11 mouse cellular contexts compared by ENCODE assay signal in the genomic region with DNA sequence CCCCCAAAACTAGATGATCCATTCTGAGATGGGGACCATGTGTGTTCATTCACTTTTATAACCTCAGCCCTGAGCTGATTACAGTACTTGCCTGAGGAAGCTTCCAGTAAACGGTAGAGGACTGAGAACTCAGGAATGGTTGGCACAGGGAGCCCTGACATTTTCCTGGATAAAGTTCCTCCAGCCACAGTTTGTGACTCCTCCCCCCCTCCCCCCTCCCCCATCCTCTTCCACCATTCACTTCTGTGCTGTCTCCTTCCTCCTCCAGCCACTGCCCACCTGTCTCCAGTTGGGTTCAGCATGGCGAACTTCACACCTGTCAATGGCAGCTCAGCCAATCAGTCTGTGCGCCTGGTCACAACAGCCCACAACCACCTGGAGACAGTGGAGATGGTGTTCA. TPM values are rescaled to one million over a fixed set of nuclear protein-coding genes. Genes with fewer than 3 reads are reported as not detected.
DNase-seq lines count a peak whose midpoint lies in the region; ATAC-seq lines count a peak whose summit lies in the region.
"Had no signal": no experiment of that assay in that cellular context is flagged by ENCODE, and none has a peak within 500 bp of the region (broad histone marks: within the 10 kb centered on the region; RNA-seq: fewer than 3 reads in every experiment).

Gene Chrm4 (plus strand): TSS at position 301 of the 400 bp plus-strand sequence.

- H3K27ac ChIP-seq in heart, embryonic 15.5 days, result no peak within 1 kb of the TSS
- no peak within 1 kb of the TSS for H3K27ac ChIP-seq in stomach, embryonic 16.5 days (ENCODE audit: low read length)
- H3K27ac ChIP-seq: macrophage had no signal

- no peak for ATAC-seq in heart, embryonic 15.5 days (replicated peaks; ENCODE audit: insufficient number of reproducible peaks, insufficient read depth, low FRiP score, low read depth)
- ATAC-seq in stomach, embryonic 16.5 days (ENCODE audit: insufficient read depth, low FRiP score), result no peak
- ATAC-seq: forebrain, embryonic 16.5 days had no signal

- H3K4me1 ChIP-seq in heart, embryonic 15.5 days (replicated peaks), result peaks cover 50% of the 10 kb centered on the region
- peaks cover 29% of the 10 kb centered on the region for H3K4me1 ChIP-seq in stomach, embryonic 16.5 days (ENCODE audit: control insufficient read depth, insufficient read depth, low read length)

- H3K9me3 ChIP-seq in heart, embryonic 15.5 days (replicated peaks), result no peaks in the 10 kb centered on the region
- H3K9me3 ChIP-seq in stomach, embryonic 16.5 days (replicated peaks; ENCODE audit: control insufficient read depth, low read length), result no peaks in the 10 kb centered on the region

- WGBS in heart, embryonic 15.5 days, result 73% methylated on average over 3 of the region's 3 CpGs
- 80% methylated on average over 3 of the region's 3 CpGs for WGBS in stomach, embryonic 16.5 days

- no peak within 1 kb of the TSS for H3K9ac ChIP-seq in heart, embryonic 15.5 days
- no peak within 1 kb of the TSS for H3K9ac ChIP-seq in stomach, embryonic 16.5 days (ENCODE audit: low read length)

- H3K4me3 ChIP-seq in heart, embryonic 15.5 days, result peak within 1 kb of the TSS; percentile 26
- H3K4me3 ChIP-seq in stomach, embryonic 16.5 days (replicated peaks; ENCODE audit: low read length), result no peak within 1 kb of the TSS

- no peak for DNase-seq in heart, adult 8-10 months (ENCODE audit: low spot score)
- peak; percentile 14 for DNase-seq in right cerebral cortex, adult 18-20 months
- DNase-seq in right cerebral cortex, postnatal 14 days, result no peak
- no peak for DNase-seq in layer of hippocampus, postnatal 25 days (ENCODE audit: extremely low spot score in 1 of 2, low spot score in 1 of 2)
- DNase-seq in gastrocnemius, adult 18-20 months (ENCODE audit: low spot score), result no peak
- no peak for DNase-seq in thymus, postnatal 0 days (ENCODE audit: low spot score)
- DNase-seq: retina, postnatal 1 day had no signal

- H3K27me3 ChIP-seq in heart, embryonic 15.5 days, result peaks cover 45% of the 10 kb centered on the region
- H3K27me3 ChIP-seq in stomach, embryonic 16.5 days (ENCODE audit: control insufficient read depth, insufficient read depth, low read length), result peaks cover 20% of the 10 kb centered on the region

- peak within 1 kb of the TSS; percentile 59 for H3K4me2 ChIP-seq in heart, embryonic 15.5 days
- peak within 1 kb of the TSS; percentile 41; the same call in 1 of the 2 replicates for H3K4me2 ChIP-seq in stomach, embryonic 16.5 days (ENCODE audit: low read depth, low read length)

- no peaks in the 10 kb centered on the region for H3K36me3 ChIP-seq in heart, embryonic 15.5 days
- H3K36me3 ChIP-seq in stomach, embryonic 16.5 days (ENCODE audit: control insufficient read depth, insufficient read depth, low read length), result no peaks in the 10 kb centered on the region

RNA-seq across cellular contexts. Expression of gene Chrm4, which starts in this region (rescaled TPM):
- polyA plus RNA-seq in heart, embryonic 15.5 days (2015; fragmentation: Nextera tagmentation; extraction: Ambion mirVana), result not detected in 2 replicates
- not detected for total RNA-seq in heart, adult 8-10 months (2022)
- total RNA-seq in layer of hippocampus, postnatal 25 days (2021), result 10 to 100 TPM; 21.5 to 26.1 TPM
- polyA plus RNA-seq in stomach, embryonic 16.5 days (2015; fragmentation: Nextera tagmentation; extraction: Ambion mirVana), result 0.27 and 0.31 TPM in 2 replicates
- total RNA-seq in gastrocnemius, adult 18-20 months (2021), result not detected
- 0.09 and 0.12 TPM in 2 replicates for polyA plus RNA-seq in thymus, postnatal 0 days (2015; fragmentation: Nextera tagmentation; extraction: Ambion mirVana)
- polyA plus RNA-seq: macrophage had no signal

Comparison
In these comparisons a context has a peak if more than half of its experiments do, and no peak if none do; other contexts are left out.
1. RNA of gene Chrm4 (total RNA-seq): 21.5 to 26.1 TPM in layer of hippocampus, postnatal 25 days; not detected in gastrocnemius, adult 18-20 months and not detected in heart, adult 8-10 months; every median in the first group is over 10 times any median in the second.